Mouse (Mus musculus): ENCODE results near the gene Nudt13.

Nudt13 gene

DNA sequence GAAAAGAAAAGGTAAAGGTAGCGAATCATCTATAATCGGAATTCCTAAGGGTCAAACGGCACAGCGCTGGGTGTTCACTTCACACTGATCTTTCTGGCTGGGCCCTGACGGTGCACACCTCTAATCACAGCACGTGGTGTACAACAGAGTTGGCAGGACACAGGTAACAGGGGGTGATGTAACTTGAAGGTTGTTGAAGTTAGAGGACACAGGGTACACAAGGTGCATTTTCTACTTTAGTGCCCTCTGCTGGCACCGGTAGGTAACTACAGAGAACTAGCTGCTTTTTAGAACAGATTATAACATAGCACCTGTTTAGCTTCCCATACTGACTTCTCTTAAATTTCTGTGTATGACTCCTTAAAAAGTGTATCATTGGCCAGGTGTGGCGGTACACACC, 45.7 kb downstream of the Nudt13 start:
- no peak for DNase-seq (ENCODE audit: low spot score)

DNA sequence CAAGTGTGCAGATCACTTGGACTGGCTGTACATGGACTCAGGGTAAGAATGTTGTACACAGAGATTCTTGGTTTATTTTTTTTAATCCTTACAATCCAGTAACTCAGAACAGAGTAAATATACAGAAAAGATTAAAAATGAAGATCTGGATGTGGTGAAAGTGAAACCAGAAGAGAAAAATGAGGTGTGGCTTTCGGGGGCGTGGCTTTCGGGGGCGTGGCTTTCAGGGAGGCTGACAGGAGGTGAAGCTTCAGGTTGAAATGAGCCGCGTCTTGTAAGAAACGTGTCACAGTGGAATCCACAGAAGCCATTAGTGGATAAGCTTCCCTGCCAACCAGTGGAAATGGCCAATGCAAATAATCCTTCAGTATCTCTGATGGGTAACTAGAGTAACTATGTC, 46.4 kb downstream of the Nudt13 start:
- no peak for DNase-seq (ENCODE audit: low spot score)

DNA sequence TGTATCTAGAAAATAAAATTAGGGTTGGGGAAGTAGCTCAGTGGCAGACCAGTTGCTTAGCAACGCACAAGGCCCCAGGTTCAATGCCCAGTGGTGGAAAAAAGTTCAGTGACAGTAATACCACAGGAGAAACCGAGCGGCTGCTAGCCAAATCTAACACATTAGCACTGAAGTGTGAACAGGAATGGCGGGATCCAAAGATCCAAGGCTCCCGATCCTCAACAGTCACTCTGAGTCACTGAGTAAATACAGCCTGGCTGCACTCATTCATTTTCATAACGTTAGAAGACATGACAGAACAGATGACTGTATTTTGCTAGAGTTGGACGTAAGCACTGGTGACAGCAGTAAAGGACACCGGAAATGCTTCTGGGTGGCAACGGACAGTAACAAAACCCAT, 51.4 kb downstream of the Nudt13 start:
- DNase-seq (ENCODE audit: low spot score), result no peak

DNA sequence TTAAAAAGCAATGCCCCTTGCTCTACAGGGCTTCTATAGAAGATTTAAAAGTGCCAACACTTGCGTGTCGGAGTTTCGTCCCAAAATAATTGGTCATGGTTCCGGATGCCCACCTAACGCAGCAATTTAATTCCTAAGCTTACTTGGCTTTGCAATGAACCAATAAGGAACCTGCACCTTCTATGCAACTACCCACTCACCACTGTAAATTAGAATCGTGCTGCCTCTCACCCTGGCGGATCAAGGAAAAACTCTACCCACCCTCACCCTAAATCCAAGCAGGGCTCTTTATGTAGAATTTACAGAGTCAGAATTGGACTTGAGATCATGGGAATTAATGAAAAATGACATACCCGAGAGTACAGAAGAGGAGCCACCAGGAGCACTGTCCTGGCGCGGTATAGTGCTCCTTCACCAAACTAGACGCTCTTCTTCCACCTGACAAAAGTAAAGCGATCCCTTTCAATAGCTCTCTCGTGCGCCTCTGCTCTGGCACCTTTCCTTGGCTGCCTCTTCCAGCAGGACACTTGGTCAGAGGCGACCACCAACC, 53.0 kb downstream of the Nudt13 start:
- no peak for DNase-seq (ENCODE audit: low spot score)

DNA sequence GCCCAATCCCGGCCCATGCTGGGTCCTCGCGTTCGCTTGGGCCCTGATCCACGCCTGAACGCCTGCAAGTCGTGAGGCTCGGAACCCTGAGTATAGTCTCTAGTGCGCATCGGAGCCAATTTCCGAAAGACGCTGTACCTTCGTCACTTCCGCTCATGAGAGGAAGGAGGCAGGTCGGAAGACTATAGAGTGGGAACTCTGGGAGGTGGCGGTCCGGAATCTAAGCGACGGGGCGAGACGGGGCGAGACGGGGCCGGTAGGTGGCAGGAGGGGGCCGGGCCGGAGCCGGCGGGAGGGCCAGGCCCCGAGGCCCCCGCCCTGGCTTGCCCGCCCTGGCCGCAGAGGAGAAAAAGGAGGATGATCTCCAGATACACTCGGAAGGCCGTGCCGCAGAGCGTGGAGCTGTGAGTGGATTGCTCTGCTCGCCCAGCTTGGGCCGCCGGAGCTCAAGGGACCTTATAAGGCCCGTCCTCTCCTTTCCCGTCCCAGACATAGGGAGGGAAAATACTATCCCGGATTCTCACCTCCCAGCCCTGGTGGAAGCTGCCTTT, 53.6 kb downstream of the Nudt13 start, which contains the start of the genes Ecd and Fam149b:
Gene Ecd, minus strand, starts transcription at position 131 of the 551 bp plus-strand sequence.
Gene Fam149b, plus strand, starts transcription at position 172 of the 551 bp plus-strand sequence.
- peak; percentile 85 for DNase-seq (ENCODE audit: low spot score)

DNA sequence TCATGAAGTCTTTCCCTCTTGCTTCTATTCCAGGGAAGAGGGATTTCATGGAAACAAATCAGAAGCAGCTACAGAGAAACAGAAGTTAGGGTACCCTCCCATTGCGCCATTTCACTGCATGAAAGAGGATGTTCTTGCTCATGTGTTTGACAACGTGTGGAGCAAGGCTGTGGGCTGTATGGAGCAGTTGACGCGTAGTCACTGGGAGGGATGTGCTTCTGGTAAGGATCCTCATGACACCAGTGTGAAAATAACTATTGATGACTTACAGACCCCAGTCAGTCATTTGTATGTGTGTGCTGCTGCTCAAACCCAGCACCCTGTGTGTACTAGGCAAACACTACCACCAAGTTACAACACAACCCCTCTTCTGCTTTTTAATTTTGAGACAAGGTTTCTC, 68.7 kb downstream of the Nudt13 start:
- no peak for DNase-seq (ENCODE audit: low spot score)

Measured in left cerebral cortex, adult 11 months (tissue).